19 mouse cellular contexts compared by ENCODE assay signal in genomic region chr19:5377446-5377845, GRCm38 (mm10). TPM values are rescaled to one million over a fixed set of nuclear protein-coding genes. Genes with fewer than 3 reads are reported as not detected.
"Had no signal": no experiment of that assay in that cellular context is flagged by ENCODE, and none has a peak within 500 bp of the region (broad histone marks: within the 10 kb centered on the region; RNA-seq: fewer than 3 reads in every experiment).

No protein-coding gene starts in this region.

- ATAC-seq: intestine, embryonic 15.5 days; midbrain, embryonic 15.5 days had no signal

- DNase-seq: kidney, adult 18-20 months; kidney, postnatal 10 days; kidney, postnatal 4 days; left cerebral cortex, postnatal 4 days; lung, embryonic 14.5 days; lung, postnatal 10 days; lung, postnatal 4 days; thymus, adult 18-20 months; thymus, postnatal 14 days had no signal

- H3K27ac ChIP-seq: intestine, embryonic 15.5 days; liver, embryonic 15.5 days; midbrain, embryonic 10.5 days; midbrain, embryonic 15.5 days; neural tube, embryonic 13.5 days; stomach, postnatal 0 days had no signal

- H3K4me3 ChIP-seq: intestine, embryonic 15.5 days; liver, embryonic 15.5 days; midbrain, embryonic 10.5 days; midbrain, embryonic 15.5 days; neural tube, embryonic 13.5 days had no signal

- H3K27me3 ChIP-seq: intestine, embryonic 15.5 days; liver, embryonic 15.5 days; midbrain, embryonic 15.5 days; neural tube, embryonic 13.5 days had no signal

- H3K9me3 ChIP-seq: intestine, embryonic 15.5 days; liver, embryonic 15.5 days; midbrain, embryonic 10.5 days; midbrain, embryonic 15.5 days; neural tube, embryonic 13.5 days had no signal

- H3K9ac ChIP-seq: intestine, embryonic 15.5 days; liver, embryonic 15.5 days; lung, embryonic 14.5 days; midbrain, embryonic 15.5 days; neural tube, embryonic 13.5 days had no signal

- H3K4me2 ChIP-seq: intestine, embryonic 15.5 days; liver, embryonic 11.5 days; liver, embryonic 15.5 days; lung, embryonic 14.5 days; midbrain, embryonic 15.5 days; neural tube, embryonic 13.5 days had no signal

- H3K4me1 ChIP-seq: intestine, embryonic 15.5 days; liver, embryonic 15.5 days; midbrain, embryonic 10.5 days; midbrain, embryonic 15.5 days; neural tube, embryonic 13.5 days had no signal

RNA-seq across cellular contexts. Expression of gene Tsga10ip, which starts 24.9 kb away (rescaled TPM):
- total RNA-seq: left cerebral cortex, adult 18-20 months; left cerebral cortex, postnatal 10 days; left cerebral cortex, postnatal 4 days; megakaryocyte, adult 5-6 weeks had no signal
- polyA plus RNA-seq: liver, embryonic 15.5 days; lung, embryonic 14.5 days; midbrain, embryonic 15.5 days had no signal

RNA-seq across cellular contexts. Expression of gene Cst6, which starts 28.1 kb away (rescaled TPM):
- total RNA-seq: megakaryocyte, adult 5-6 weeks had no signal
- polyA plus RNA-seq: liver, embryonic 11.5 days; liver, embryonic 15.5 days; lung, embryonic 14.5 days had no signal
